Mouse (Mus musculus) midbrain, embryonic 16.5 days (tissue): ENCODE measurements around the gene Wfdc10. TPM values are rescaled to one million over a fixed set of nuclear protein-coding genes. Genes with fewer than 3 reads are reported as not detected.

Source experiments
- polyA plus RNA-seq: library from polyadenylated mRNA; unstranded; fragments of >200 nt; fragmentation: Nextera tagmentation; extraction: Ambion mirVana; gene quantifications from 2 replicates; pipeline ENCODE4 v1.2.1, GENCODE M21; 2015

The Wfdc10 gene
- polyA plus RNA-seq, 1 experiment from 2014 or later, result not detected

Other genes with a start within 250 kb of the Wfdc10 start
- gene Sdc4, start 212.2 kb upstream of the Wfdc10 start, polyA plus RNA-seq, result 6.3 and 8.7 TPM in 2 replicates
- 86.7 and 90.0 TPM in 2 replicates for gene Sys1, start 199.1 kb upstream of the Wfdc10 start, polyA plus RNA-seq
- 7.5 and 8.2 TPM in 2 replicates for gene Gm20458, start 195.1 kb upstream of the Wfdc10 start, polyA plus RNA-seq
- not detected in 2 replicates for gene Trp53tg5, start 182.3 kb upstream of the Wfdc10 start, polyA plus RNA-seq
- 16.6 and 17.8 TPM in 2 replicates for gene Dbndd2, start 169.9 kb upstream of the Wfdc10 start, polyA plus RNA-seq
- gene Pigt, start 158.5 kb upstream of the Wfdc10 start, polyA plus RNA-seq, result 87.7 and 97.0 TPM in 2 replicates
- 2.3 and 2.5 TPM in 2 replicates for gene Wfdc2, start 93.6 kb upstream of the Wfdc10 start, polyA plus RNA-seq
- not detected in 2 replicates for gene Spint3, start 82.6 kb upstream of the Wfdc10 start, polyA plus RNA-seq
- gene Wfdc6a, start 70.6 kb upstream of the Wfdc10 start, polyA plus RNA-seq, result not detected in 2 replicates
- gene Eppin, start 62.5 kb upstream of the Wfdc10 start, polyA plus RNA-seq, result not detected in 2 replicates
- gene Wfdc6b, start 42.5 kb upstream of the Wfdc10 start, polyA plus RNA-seq, result not detected in 2 replicates
- not detected in 2 replicates for gene Wfdc8, start 42.4 kb upstream of the Wfdc10 start, polyA plus RNA-seq
- not detected in 2 replicates for gene Wfdc16, start 17.2 kb upstream of the Wfdc10 start, polyA plus RNA-seq
- not detected in 2 replicates for gene Wfdc9, start 537 bp downstream of the Wfdc10 start, polyA plus RNA-seq
- gene Wfdc11, start 18.0 kb downstream of the Wfdc10 start, polyA plus RNA-seq, result not detected in 2 replicates
- not detected in 2 replicates for gene Wfdc13, start 29.1 kb downstream of the Wfdc10 start, polyA plus RNA-seq
- not detected in 2 replicates for gene Spint4, start 42.5 kb downstream of the Wfdc10 start, polyA plus RNA-seq
- not detected in 2 replicates for gene Spint5, start 59.3 kb downstream of the Wfdc10 start, polyA plus RNA-seq
- 1.5 and 1.7 TPM in 2 replicates for gene Wfdc3, start 89.9 kb downstream of the Wfdc10 start, polyA plus RNA-seq
- gene Dnttip1, start 89.9 kb downstream of the Wfdc10 start, polyA plus RNA-seq, result 55.1 and 58.4 TPM in 2 replicates
- gene Ube2c, start 113.9 kb downstream of the Wfdc10 start, polyA plus RNA-seq, result 35.4 and 45.7 TPM in 2 replicates
- gene Tnnc2, start 123.9 kb downstream of the Wfdc10 start, polyA plus RNA-seq, result 0.43 TPM in 1 of 2 replicates, not detected in the other
- gene Snx21, start 129.8 kb downstream of the Wfdc10 start, polyA plus RNA-seq, result 35.3 and 41.4 TPM in 2 replicates
- 17.8 and 19.6 TPM in 2 replicates for gene Acot8, start 148.8 kb downstream of the Wfdc10 start, polyA plus RNA-seq
- gene Zswim3, start 149.1 kb downstream of the Wfdc10 start, polyA plus RNA-seq, result 17.0 and 17.4 TPM in 2 replicates
- gene Zswim1, start 166.6 kb downstream of the Wfdc10 start, polyA plus RNA-seq, result 29.5 and 29.9 TPM in 2 replicates
- gene Spata25, start 172.5 kb downstream of the Wfdc10 start, polyA plus RNA-seq, result not detected in 2 replicates
- gene Ctsa, start 176.8 kb downstream of the Wfdc10 start, polyA plus RNA-seq, result 95.4 and 95.6 TPM in 2 replicates
- 5.4 and 7.0 TPM in 2 replicates for gene Neurl2, start 177.4 kb downstream of the Wfdc10 start, polyA plus RNA-seq
- gene Pltp, start 201.7 kb downstream of the Wfdc10 start, polyA plus RNA-seq, result 83.9 and 84.4 TPM in 2 replicates
- 78.9 and 85.6 TPM in 2 replicates for gene Pcif1, start 223.3 kb downstream of the Wfdc10 start, polyA plus RNA-seq